Mouse (Mus musculus) embryonic facial prominence, embryonic 11.5 days (tissue): ENCODE data around the gene Col25a1. TPM values are rescaled to one million over a fixed set of nuclear protein-coding genes. Genes with fewer than 3 reads are reported as not detected.

Experiments
- ATAC-seq: fragments of 200-750 bp; cut with Nextera tagmentation; replicated peaks from 2 replicates; pipeline ENCODE4 v1.8.0; 2017; ENCODE audit warnings: low read depth; ENCODE audit not compliant: insufficient number of reproducible peaks, low FRiP score, low TSS enrichment
- DNase-seq: peaks from one replicate; pipeline ENCODE4 v3.0.0-alpha.2; 2015; ENCODE audit warnings: low spot score
- H3K27ac ChIP-seq: fragments of 300-500 bp; sonication (generic); replicated peaks from 2 replicates; pipeline ENCODE4 v1.5.1; 2014; ENCODE audit warnings: mild to moderate bottlenecking, low read depth, low read length, control low read depth
- H3K27me3 ChIP-seq: fragments of 300-500 bp; sonication (generic); 2 replicates; pipeline ENCODE4 v1.6.1; 2014; ENCODE audit warnings: mild to moderate bottlenecking, low read length, moderate library complexity, mixed read lengths; ENCODE audit not compliant: control insufficient read depth, insufficient read depth
- H3K36me3 ChIP-seq: fragments of 300-500 bp; sonication (generic); replicated peaks from 2 replicates; pipeline ENCODE4 v1.6.1; 2014; ENCODE audit warnings: low read depth, mild to moderate bottlenecking, low read length, moderate library complexity, mixed read lengths; ENCODE audit not compliant: control insufficient read depth, insufficient read depth
- H3K4me1 ChIP-seq: fragments of 300-500 bp; sonication (generic); 2 replicates; pipeline ENCODE4 v1.6.1; 2014; ENCODE audit warnings: low read length, mixed read lengths; ENCODE audit not compliant: control insufficient read depth, insufficient read depth
- H3K4me2 ChIP-seq: fragments of 300-500 bp; sonication (generic); 2 replicates; pipeline ENCODE4 v1.6.1; 2014; ENCODE audit warnings: low read depth, mild to moderate bottlenecking, control low read depth, low read length, moderate library complexity
- H3K4me3 ChIP-seq: fragments of 300-500 bp; sonication (generic); 2 replicates; pipeline ENCODE4 v1.5.1; 2014; ENCODE audit warnings: low read depth, low read length, control low read depth
- H3K9ac ChIP-seq: fragments of 300-500 bp; sonication (generic); replicated peaks from 2 replicates; pipeline ENCODE4 v1.6.1; 2014; ENCODE audit warnings: mild to moderate bottlenecking, control low read depth, low read length
- H3K9me3 ChIP-seq: fragments of 300-500 bp; sonication (generic); replicated peaks from 2 replicates; pipeline ENCODE4 v1.6.1; 2016; ENCODE audit warnings: mild to moderate bottlenecking, low read length, inconsistent platforms, mixed read lengths; ENCODE audit not compliant: control insufficient read depth
- WGBS: fragments of 180-500 bp; shearing (Covaris S2); extraction: QIAGEN DNeasy Blood & Tissue Kit; methylation state at CpG from one replicate; pipeline ENCODE4 v1.1.7; 2014; 5-methylcytosine and 5-hydroxymethylcytosine counted together
- polyA plus RNA-seq: library from polyadenylated mRNA; unstranded; fragments of >200 nt; fragmentation: Nextera tagmentation; extraction: Ambion mirVana; gene quantifications from 2 replicates; pipeline ENCODE4 v1.2.1, GENCODE M21; 2014

Gene Col25a1
- polyA plus RNA-seq = 11.0 and 11.1 TPM in 2 replicates

DNA sequence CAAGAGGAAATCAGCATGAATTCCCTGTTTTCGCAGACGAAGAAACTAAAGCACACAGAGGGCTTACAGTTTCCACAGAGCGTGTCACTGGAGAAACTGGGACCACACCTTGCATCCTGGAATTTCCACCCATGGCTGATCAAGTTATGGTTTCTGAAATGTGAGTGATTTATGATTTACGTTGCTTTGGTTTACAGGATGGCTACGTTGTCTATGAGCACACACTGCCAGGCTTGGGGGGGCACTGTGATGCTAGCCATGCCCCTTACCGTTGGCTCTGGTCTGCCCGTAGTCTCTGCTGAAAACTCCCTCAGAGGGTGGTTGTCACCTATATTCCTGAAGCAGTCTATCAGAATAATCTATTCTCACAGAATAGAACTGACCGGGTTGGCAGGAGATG lies at the start of gene Col25a1:
Gene Col25a1, plus strand, starts transcription at position 301 of the 400 bp plus-strand sequence.
- WGBS = 94% methylated on average over 8 of the region's 8 CpGs
- ATAC-seq = no peak

DNA sequence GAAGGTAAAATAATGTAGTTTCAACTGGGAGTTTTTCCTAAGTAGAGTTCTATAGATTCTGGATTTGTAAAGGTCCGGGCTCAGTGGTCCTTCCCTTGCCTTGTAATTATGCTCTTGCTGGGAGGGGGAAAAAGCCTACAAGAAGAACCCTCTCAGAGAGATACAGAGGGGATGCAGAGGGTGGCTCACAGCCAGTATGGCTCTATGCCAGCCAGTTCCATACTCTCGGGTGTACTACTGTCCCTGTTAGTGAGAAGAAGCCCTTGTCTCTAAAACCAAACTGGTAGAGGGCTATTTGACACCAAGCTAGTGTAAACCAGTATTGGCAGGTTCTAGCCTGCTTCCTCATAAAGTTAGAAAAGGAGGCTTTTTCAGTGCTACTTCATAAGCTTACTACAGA lies 48.0 kb upstream of the Col25a1 start:
- Histone ChIP-seq H3K4me2 (no peak overlapping the region), H3K9me3 (no peaks in the 10 kb centered on the region), H3K27me3 (no peaks in the 10 kb centered on the region), H3K4me3 (no peak overlapping the region), H3K9ac (no peak overlapping the region), H3K4me1 (no peaks in the 10 kb centered on the region), H3K36me3 (no peaks in the 10 kb centered on the region), H3K27ac (no peak overlapping the region)
- DNase-seq = no peak
- no peak for ATAC-seq
- WGBS = 81% methylated on average over 2 of the region's 2 CpGs

More for the DNA sequence above, at the start of gene Col25a1:
- H3K4me3 ChIP-seq = no peak within 1 kb of the TSS
- H3K9me3 ChIP-seq = no peaks in the 10 kb centered on the region
- H3K36me3 ChIP-seq = no peaks in the 10 kb centered on the region
- H3K4me2 ChIP-seq = no peak within 1 kb of the TSS
- no peak within 1 kb of the TSS for H3K27ac ChIP-seq
- no peaks in the 10 kb centered on the region for H3K27me3 ChIP-seq
- no peaks in the 10 kb centered on the region for H3K4me1 ChIP-seq
- no peak within 1 kb of the TSS for H3K9ac ChIP-seq
- no peak for DNase-seq

DNA sequence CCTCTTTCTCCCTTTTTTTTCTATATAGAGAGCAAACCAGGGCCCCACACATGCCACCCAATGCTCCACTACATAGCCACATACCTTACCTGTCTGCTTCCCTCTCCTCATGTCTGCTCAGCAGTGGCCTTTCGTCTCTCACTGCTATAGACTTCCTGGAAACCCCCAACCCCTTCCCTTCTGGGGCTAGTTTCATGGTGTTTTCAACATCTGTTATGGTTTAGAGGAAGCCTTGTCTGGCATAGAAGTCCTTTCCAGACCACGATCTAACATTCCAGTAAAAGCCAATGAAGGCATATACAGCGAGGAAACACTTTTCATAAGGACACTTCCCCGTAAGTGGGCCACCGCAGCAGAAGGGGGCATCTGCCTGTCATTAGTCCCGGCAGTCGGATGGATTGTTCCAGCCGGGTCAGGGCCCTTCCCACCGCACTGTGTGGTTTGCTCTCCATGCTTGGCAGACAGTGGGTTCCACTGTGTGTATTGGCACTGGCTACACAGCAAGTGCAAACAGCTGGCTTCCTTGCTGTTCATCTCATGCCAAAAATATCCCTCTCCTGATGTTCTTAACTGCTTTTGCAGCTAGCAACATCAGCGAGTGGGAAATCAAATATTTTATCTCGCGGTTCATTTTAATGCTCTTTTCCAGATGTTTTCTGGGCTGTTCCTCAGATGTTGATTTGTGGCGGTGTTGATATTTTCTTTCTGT lies 44.8 kb upstream of the Col25a1 start:
- WGBS = 55% methylated on average over 13 of the region's 13 CpGs
- peak; percentile 64 for DNase-seq
- ATAC-seq = peak; percentile 52; the same call in 1 of the 2 replicates
- H3K9me3 ChIP-seq = no peaks in the 10 kb centered on the region
- no peak overlapping the region for H3K4me3 ChIP-seq
- H3K36me3 ChIP-seq = no peaks in the 10 kb centered on the region
- H3K27me3 ChIP-seq = no peaks in the 10 kb centered on the region
- no peak overlapping the region for H3K9ac ChIP-seq
- no peak overlapping the region; the same call in 1 of the 2 replicates for H3K27ac ChIP-seq
- H3K4me1 ChIP-seq = no peaks in the 10 kb centered on the region
- H3K4me2 ChIP-seq = peak overlapping the region; percentile 7; the same call in 1 of the 2 replicates

DNA sequence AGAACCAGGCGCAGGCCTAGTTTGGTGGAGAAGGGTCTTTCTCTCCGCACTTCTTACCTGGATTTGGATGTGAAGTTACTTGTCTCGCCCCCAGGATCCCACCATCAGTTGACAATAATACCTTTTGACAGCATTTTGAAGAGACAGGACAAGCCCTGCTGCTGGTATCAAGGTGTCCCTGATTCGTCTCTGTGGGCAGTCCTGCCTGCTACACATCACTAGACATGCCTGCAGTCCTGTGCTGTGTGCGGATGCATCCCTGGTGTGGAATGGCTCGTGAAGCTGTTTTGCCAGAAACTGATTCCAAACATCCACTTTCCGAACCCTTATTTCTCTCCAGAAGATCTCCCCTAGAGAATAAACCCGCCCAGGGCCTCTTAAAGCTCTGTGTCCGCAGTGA lies 43.8 kb upstream of the Col25a1 start:
- 80% methylated on average over 9 of the region's 9 CpGs for WGBS

DNA sequence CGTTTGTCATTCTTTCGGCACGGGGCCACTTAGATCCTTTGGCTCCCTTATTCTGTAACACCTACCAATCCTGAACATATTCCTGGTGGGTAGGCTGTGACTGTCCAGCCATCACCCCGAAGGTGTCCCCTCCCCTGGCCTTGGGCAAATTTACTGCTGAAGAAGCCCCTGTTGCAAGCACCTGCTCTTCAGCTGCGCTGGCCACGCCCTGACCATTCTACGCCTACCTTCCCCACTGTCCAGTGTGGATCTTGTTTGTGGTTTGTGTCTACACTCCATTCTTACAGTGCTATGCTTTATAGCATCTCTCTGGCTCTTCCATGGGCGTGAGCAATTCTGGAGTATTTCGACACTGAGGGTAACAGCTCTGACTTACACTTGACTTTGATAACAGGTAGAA lies 42.6 kb upstream of the Col25a1 start:
- WGBS = 97% methylated on average over 9 of the region's 9 CpGs
- Histone ChIP-seq H3K27me3 (no peaks in the 10 kb centered on the region), H3K9ac (no peak overlapping the region), H3K4me1 (no peaks in the 10 kb centered on the region), H3K36me3 (no peaks in the 10 kb centered on the region), H3K4me3 (no peak overlapping the region), H3K9me3 (no peaks in the 10 kb centered on the region), H3K4me2 (no peak overlapping the region), H3K27ac (no peak overlapping the region)
- no peak for ATAC-seq
- DNase-seq = no peak

More for the DNA sequence above, 43.8 kb upstream of the Col25a1 start:
- DNase-seq (no peak), ATAC-seq (no peak)
- Histone ChIP-seq H3K4me3 (no peak overlapping the region), H3K27ac (no peak overlapping the region), H3K36me3 (no peaks in the 10 kb centered on the region), H3K4me2 (no peak overlapping the region), H3K4me1 (no peaks in the 10 kb centered on the region), H3K27me3 (no peaks in the 10 kb centered on the region), H3K9ac (no peak overlapping the region), H3K9me3 (no peaks in the 10 kb centered on the region)

DNA sequence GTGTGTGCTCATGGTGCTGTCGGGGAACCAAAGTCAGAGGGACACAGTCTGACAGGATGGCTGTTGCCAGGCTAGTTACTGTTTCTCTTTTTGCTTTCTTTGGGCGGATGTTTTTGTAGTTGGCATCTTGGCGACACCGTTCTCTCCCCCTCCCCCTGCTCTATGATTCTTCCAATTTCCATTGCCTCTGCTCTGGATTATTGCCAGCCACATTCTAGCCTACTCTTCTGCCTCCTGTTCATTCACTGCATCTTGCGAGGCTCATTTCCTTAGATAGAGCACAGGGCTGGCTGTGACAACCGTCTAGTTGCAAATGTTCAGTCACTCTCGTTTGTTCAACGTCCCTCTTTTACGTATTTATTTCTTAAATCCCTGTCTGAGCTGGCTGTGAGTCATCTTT lies 40.8 kb upstream of the Col25a1 start:
- no peak overlapping the region for H3K4me3 ChIP-seq

DNA sequence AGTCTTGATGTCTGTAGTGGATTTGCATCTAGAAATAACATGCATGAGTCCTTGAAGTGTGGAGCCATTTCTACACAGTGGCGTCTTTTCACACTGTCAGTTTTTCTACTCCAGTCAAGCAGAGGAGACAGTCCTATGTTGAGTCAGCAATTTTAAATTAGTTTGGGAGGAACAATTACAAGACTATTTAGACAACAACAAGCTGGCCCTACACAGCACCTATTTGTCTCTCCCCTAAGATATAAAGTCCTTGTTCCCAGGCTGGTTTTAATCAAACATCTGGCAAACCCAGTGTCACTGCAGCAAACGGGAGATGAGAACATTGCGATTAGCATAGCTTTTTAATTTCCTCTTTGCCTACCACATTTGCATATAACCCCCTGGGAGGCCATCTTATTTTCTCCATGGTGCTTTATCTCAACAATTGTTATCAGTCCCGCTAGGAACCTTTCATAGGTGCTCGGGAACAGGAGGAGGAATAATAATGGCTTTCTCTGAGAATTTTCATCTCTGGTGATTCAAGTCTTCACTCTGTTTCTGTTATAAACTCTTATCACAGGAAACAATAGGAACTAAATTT lies 37.1 kb upstream of the Col25a1 start:
- Histone ChIP-seq H3K27ac (no peak overlapping the region), H3K9ac (no peak overlapping the region), H3K4me1 (no peaks in the 10 kb centered on the region), H3K27me3 (no peaks in the 10 kb centered on the region), H3K4me2 (no peak overlapping the region), H3K4me3 (no peak overlapping the region), H3K9me3 (no peaks in the 10 kb centered on the region), H3K36me3 (no peaks in the 10 kb centered on the region)
- ATAC-seq = no peak
- DNase-seq = no peak
- WGBS = 70% methylated on average over 5 of the region's 5 CpGs

More for the DNA sequence above, 40.8 kb upstream of the Col25a1 start:
- Histone ChIP-seq H3K36me3 (no peaks in the 10 kb centered on the region), H3K4me1 (no peaks in the 10 kb centered on the region), H3K27ac (no peak overlapping the region), H3K27me3 (no peaks in the 10 kb centered on the region), H3K4me2 (no peak overlapping the region), H3K9me3 (no peaks in the 10 kb centered on the region), H3K9ac (no peak overlapping the region)
- no peak for ATAC-seq
- no peak for DNase-seq
- 87% methylated on average over 9 of the region's 9 CpGs for WGBS

DNA sequence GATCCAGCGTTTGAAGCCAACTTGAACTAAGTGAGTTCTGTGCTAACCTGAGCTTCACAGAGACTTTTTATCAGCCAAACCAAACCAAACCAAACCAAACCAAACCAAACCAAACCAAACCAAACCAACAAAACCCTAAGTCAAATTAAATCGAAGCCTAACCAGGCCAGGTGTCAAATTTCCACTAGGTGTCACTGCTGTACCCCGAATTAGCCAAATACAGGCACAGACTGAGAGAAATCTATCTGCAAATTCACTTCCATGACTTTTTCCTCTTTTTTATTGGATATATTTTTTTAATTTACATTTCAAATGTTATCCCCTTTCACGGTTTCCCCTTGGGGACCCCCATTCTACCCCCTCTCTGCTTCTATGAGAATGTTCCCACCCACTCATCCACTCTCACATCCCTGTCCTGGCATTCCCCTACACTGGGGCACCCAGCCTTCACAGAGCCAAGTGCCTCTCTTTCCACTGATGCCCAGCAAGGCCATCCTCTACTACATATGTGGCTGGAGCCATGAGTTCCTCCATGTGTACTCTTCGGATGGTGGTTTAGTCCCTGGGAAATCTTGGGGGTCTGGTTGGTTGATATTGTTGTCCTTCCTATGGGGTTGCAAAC lies 36.0 kb upstream of the Col25a1 start:
- Histone ChIP-seq H3K4me1 (no peaks in the 10 kb centered on the region), H3K36me3 (no peaks in the 10 kb centered on the region), H3K4me3 (no peak overlapping the region), H3K9ac (no peak overlapping the region), H3K27me3 (no peaks in the 10 kb centered on the region), H3K4me2 (no peak overlapping the region), H3K27ac (no peak overlapping the region), H3K9me3 (no peaks in the 10 kb centered on the region)
- ATAC-seq = no peak
- peak; percentile 74 for DNase-seq
- 38% methylated on average over 5 of the region's 5 CpGs for WGBS
